Mouse (Mus musculus) lung, postnatal 4 days (tissue): Measurements from ENCODE around the gene Rin2.
"Not testable (repeated sequence)": the region's sequence is repeated elsewhere in the genome, so short reads cannot be mapped to it uniquely, and the experiment has no call there.

Experiments
- DNase-seq, 2 experiments: peaks; one replicate each; pipeline ENCODE4 v3.0.0; 2021

Gene Rin2

GRCm38 (mm10) chr2:145903061-145903901, 228.3 kb downstream of the Rin2 start:
- peak; percentile 91 to 92 for DNase-seq

- no peak for DNase-seq
These were observed 229.1 kb downstream of the Rin2 start for GRCm38 (mm10) chr2:145903983-145904616.

- no peak for DNase-seq
These were observed 230.1 kb downstream of the Rin2 start for GRCm38 (mm10) chr2:145905156-145905555.

- not testable (repeated sequence) for DNase-seq
These were observed 230.9 kb downstream of the Rin2 start for GRCm38 (mm10) chr2:145905884-145906283.

GRCm38 (mm10) chr2:145920941-145921650, 246.1 kb downstream of the Rin2 start:
- no peak for DNase-seq

- peak; percentile 94 for DNase-seq
These were observed 259.6 kb downstream of the Rin2 start, which contains the start of the genes Cfap61 and Crnkl1 for GRCm38 (mm10) chr2:145934339-145935231. Gene Cfap61, plus strand, starts transcription at chr2:145934784. Gene Crnkl1, minus strand, starts transcription at chr2:145935014.

GRCm38 (mm10) chr2:145936975-145937374, 262.0 kb downstream of the Rin2 start:
- DNase-seq = no peak
